Mouse (Mus musculus) gastrocnemius, adult 18-20 months (tissue): ENCODE measurements around the gene Kifc3. TPM values are rescaled to one million over a fixed set of nuclear protein-coding genes. Genes with fewer than 3 reads are reported as not detected.

Source experiments
- DNase-seq: peaks from one replicate; pipeline ENCODE4 v3.0.0; 2021; ENCODE audit warnings: low spot score
- total RNA-seq, 2 experiments: library from RNA; stranded (reverse); gene quantifications; 2 replicates each; pipeline ENCODE4 v1.2.3; 2021

Gene Kifc3
- total RNA-seq, 2 experiments from 2014 or later, result 8.7 to 14.5 TPM

- no peak for DNase-seq
Measured at GRCm38 (mm10) chr8:95137201-95137600, 65.4 kb downstream of the Kifc3 start.

- DNase-seq, result no peak
Measured at GRCm38 (mm10) chr8:95136218-95136617, 66.4 kb downstream of the Kifc3 start.

- no peak for DNase-seq
Measured at GRCm38 (mm10) chr8:95135242-95135641, 67.4 kb downstream of the Kifc3 start.

GRCm38 (mm10) chr8:95134186-95134585 lies 68.4 kb downstream of the Kifc3 start:
- DNase-seq, result no peak

- DNase-seq, result no peak
Measured at GRCm38 (mm10) chr8:95131983-95132382, 70.6 kb downstream of the Kifc3 start.

GRCm38 (mm10) chr8:95130966-95131537 lies 71.6 kb downstream of the Kifc3 start:
- peak; percentile 31 for DNase-seq

GRCm38 (mm10) chr8:95128750-95129260 lies 73.8 kb downstream of the Kifc3 start:
- no peak for DNase-seq

- no peak for DNase-seq
Measured at GRCm38 (mm10) chr8:95127658-95128057, 75.0 kb downstream of the Kifc3 start.

- DNase-seq, result no peak
Measured at GRCm38 (mm10) chr8:95126497-95126896, 76.1 kb downstream of the Kifc3 start.

- no peak for DNase-seq
Measured at GRCm38 (mm10) chr8:95123455-95123854, 79.2 kb downstream of the Kifc3 start.

GRCm38 (mm10) chr8:95113750-95114149 lies 88.9 kb downstream of the Kifc3 start:
- peak; percentile 47 for DNase-seq

- DNase-seq, result no peak
Measured at GRCm38 (mm10) chr8:95113108-95113507, 89.5 kb downstream of the Kifc3 start.

GRCm38 (mm10) chr8:95112594-95112993 lies 90.0 kb downstream of the Kifc3 start:
- DNase-seq, result no peak

- no peak for DNase-seq
Measured at GRCm38 (mm10) chr8:95107306-95107705, 95.3 kb downstream of the Kifc3 start.

- no peak for DNase-seq
Measured at GRCm38 (mm10) chr8:95101972-95102371, 100.6 kb downstream of the Kifc3 start.

- DNase-seq, result peak; percentile 74
Measured at GRCm38 (mm10) chr8:95099009-95099408, 103.6 kb downstream of the Kifc3 start.

- DNase-seq, result no peak
Measured at GRCm38 (mm10) chr8:95093574-95093973, 109.0 kb downstream of the Kifc3 start.

GRCm38 (mm10) chr8:95085432-95086141 lies 117.0 kb downstream of the Kifc3 start:
- no peak for DNase-seq

GRCm38 (mm10) chr8:95084744-95085431 lies 117.7 kb downstream of the Kifc3 start:
- no peak for DNase-seq

- DNase-seq, result no peak
Measured at GRCm38 (mm10) chr8:95084261-95084660, 118.4 kb downstream of the Kifc3 start.

- DNase-seq, result no peak
Measured at GRCm38 (mm10) chr8:95081650-95082049, 121.0 kb downstream of the Kifc3 start.
